8 mouse cellular contexts compared by ENCODE assay signal in the genomic region with DNA sequence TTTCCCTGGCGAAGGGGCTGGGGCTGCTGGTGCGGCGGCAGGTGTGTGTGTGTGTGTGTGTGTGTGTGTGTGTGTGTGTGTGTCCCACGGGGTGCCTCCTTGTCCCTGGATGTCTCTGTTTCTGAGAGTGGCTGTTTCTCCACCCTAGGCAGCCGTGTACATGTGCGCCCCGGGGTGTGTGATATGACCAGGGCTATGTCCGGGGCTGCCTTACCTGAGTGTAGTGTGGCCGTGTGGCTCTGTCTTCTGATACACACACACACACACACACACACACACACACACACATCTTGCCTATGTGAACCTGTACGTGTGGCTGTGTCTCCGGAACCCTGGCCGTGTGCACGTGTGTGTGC. TPM values are rescaled to one million over a fixed set of nuclear protein-coding genes. Genes with fewer than 3 reads are reported as not detected.
A peak's percentile ranks its signal among the peaks of the same experiment; 100 is the strongest.
DNase-seq lines count a peak whose midpoint lies in the region; ATAC-seq and TF ChIP-seq lines count a peak whose summit lies in the region.

No protein-coding gene starts in this region.

- TF ChIP-seq EP300 in stomach, postnatal 0 days (optimal IDR thresholded peaks at IDR 0.05), result no peak

- H3K4me3 ChIP-seq in spleen, adult 2 months (ENCODE audit: extremely low read depth, insufficient read depth, insufficient read length), result peak overlapping the region; percentile 89
- peak overlapping the region; percentile 63 for H3K4me3 ChIP-seq in hindbrain, postnatal 0 days (ENCODE audit: low read length)
- H3K4me3 ChIP-seq in stomach, postnatal 0 days (ENCODE audit: low read depth, low read length), result peak overlapping the region; percentile 71

- peak overlapping the region; percentile 97 for H3K27ac ChIP-seq in spleen, adult 2 months (ENCODE audit: insufficient read depth, low read length)
- H3K27ac ChIP-seq in hindbrain, postnatal 0 days, result peak overlapping the region; percentile 95
- H3K27ac ChIP-seq in stomach, postnatal 0 days (replicated peaks), result peak overlapping the region; percentile 90

- DNase-seq in cerebellum, postnatal 36 days, result peak; percentile 27 to 40
- DNase-seq in cerebellum, adult 9-11 months, result no peak
- DNase-seq in spleen, adult 2 months (ENCODE audit: low read depth in 1 of 2, low spot score in 2 of 2), result no peak
- DNase-seq in spleen, postnatal 14 days (ENCODE audit: low spot score in 2 of 2), result no peak
- DNase-seq in hindbrain, postnatal 0 days (ENCODE audit: low spot score), result peak; percentile 35
- DNase-seq in lung, postnatal 14 days, result peak; percentile 26
- DNase-seq in stomach, postnatal 0 days (ENCODE audit: low spot score), result peak; percentile 49
- DNase-seq in urinary bladder, postnatal 14 days (ENCODE audit: low spot score), result no peak

- ATAC-seq in hindbrain, postnatal 0 days, result peak; percentile 31
- ATAC-seq in stomach, postnatal 0 days (ENCODE audit: low FRiP score, low TSS enrichment), result peak; percentile 47

- no peaks in the 10 kb centered on the region for H3K27me3 ChIP-seq in spleen, adult 2 months (ENCODE audit: control insufficient read depth, insufficient read depth, low read length)
- no peaks in the 10 kb centered on the region for H3K27me3 ChIP-seq in hindbrain, postnatal 0 days (ENCODE audit: insufficient read depth, low read length)
- H3K27me3 ChIP-seq in stomach, postnatal 0 days (ENCODE audit: control insufficient read depth, insufficient read depth, low read length), result no peaks in the 10 kb centered on the region

- under 1% methylated on average over 13 of the region's 13 CpGs for WGBS in spleen, adult 2 months
- WGBS in hindbrain, postnatal 0 days, result 1% methylated on average over 12 of the region's 13 CpGs
- WGBS in stomach, postnatal 0 days, result 2% methylated on average over 12 of the region's 13 CpGs

- TF ChIP-seq POLR2A in spleen, adult 2 months (IDR thresholded peaks at IDR 0.05; ENCODE audit: low read depth, low read length), result no peak

- no peak for TF ChIP-seq CTCF in spleen, adult 2 months (IDR thresholded peaks at IDR 0.05; ENCODE audit: extremely low read depth, insufficient read depth, insufficient read length, insufficient replicate concordance)
- no peak for TF ChIP-seq CTCF in hindbrain, postnatal 0 days (IDR thresholded peaks at IDR 0.05; ENCODE audit: low read depth)
- TF ChIP-seq CTCF in stomach, postnatal 0 days (IDR thresholded peaks at IDR 0.05; ENCODE audit: low read depth), result no peak

- peaks cover 14% of the 10 kb centered on the region; the same call in 1 of the 2 replicates for H3K4me1 ChIP-seq in spleen, adult 2 months (ENCODE audit: control insufficient read depth, insufficient read depth, insufficient read length)
- H3K4me1 ChIP-seq in hindbrain, postnatal 0 days (ENCODE audit: insufficient read depth, low read length), result peaks cover 19% of the 10 kb centered on the region
- H3K4me1 ChIP-seq in stomach, postnatal 0 days (replicated peaks; ENCODE audit: control insufficient read depth, insufficient read depth), result peaks cover 8% of the 10 kb centered on the region

- no peaks in the 10 kb centered on the region for H3K36me3 ChIP-seq in spleen, adult 2 months (ENCODE audit: control insufficient read depth, insufficient read depth, low read length)
- H3K36me3 ChIP-seq in hindbrain, postnatal 0 days (ENCODE audit: insufficient read depth, low read length), result no peaks in the 10 kb centered on the region
- no peaks in the 10 kb centered on the region for H3K36me3 ChIP-seq in stomach, postnatal 0 days (ENCODE audit: control insufficient read depth, insufficient read depth, low read length)

- no peaks in the 10 kb centered on the region for H3K9me3 ChIP-seq in hindbrain, postnatal 0 days (ENCODE audit: low read length)
- H3K9me3 ChIP-seq in stomach, postnatal 0 days (ENCODE audit: control insufficient read depth, low read length), result no peaks in the 10 kb centered on the region

- H3K9ac ChIP-seq in hindbrain, postnatal 0 days (replicated peaks; ENCODE audit: low read length), result peak overlapping the region; percentile 77
- H3K9ac ChIP-seq in stomach, postnatal 0 days (ENCODE audit: low read length), result peak overlapping the region; percentile 82

- H3K4me2 ChIP-seq in hindbrain, postnatal 0 days (ENCODE audit: low read depth, low read length), result peak overlapping the region; percentile 79
- H3K4me2 ChIP-seq in stomach, postnatal 0 days (replicated peaks; ENCODE audit: low read depth), result peak overlapping the region; percentile 77

RNA-seq across cellular contexts. Expression of gene Slc6a6, which starts 0.6 kb away (rescaled TPM):
- polyA plus RNA-seq in spleen, adult 2 months (2012; rRNA removed), result 76.1 and 93.6 TPM in 2 replicates
- total RNA-seq in hindbrain, postnatal 0 days (2014; rRNA removed), result 78.2 and 85.6 TPM in 2 replicates
- polyA plus RNA-seq in hindbrain, postnatal 0 days (2015; fragmentation: Nextera tagmentation; extraction: Ambion mirVana), result 116 and 119 TPM in 2 replicates
- 55.3 and 66.5 TPM in 2 replicates for polyA plus RNA-seq in stomach, postnatal 0 days (2015; fragmentation: Nextera tagmentation; extraction: Ambion mirVana)

Comparison
In these comparisons a context has a peak if more than half of its experiments do, and no peak if none do; other contexts are left out.
1. DNase-seq: peak in cerebellum, postnatal 36 days (2 of 2), hindbrain, postnatal 0 days (single experiment), lung, postnatal 14 days (single experiment) and stomach, postnatal 0 days (single experiment); none in cerebellum, adult 9-11 months (single experiment), spleen, adult 2 months (0 of 2), spleen, postnatal 14 days (0 of 2) and urinary bladder, postnatal 14 days (single experiment).
2. Peak in every context shown above with its lines, with median percentiles within 50 percentile points of each other: H3K27ac ChIP-seq and H3K4me3 ChIP-seq.